Mouse (Mus musculus) cerebellum, adult 9-11 months (tissue): ENCODE measurements around the gene Acot4.
"Not testable (repeated sequence)": the region's sequence is repeated elsewhere in the genome, so short reads cannot be mapped to it uniquely, and the experiment has no call there.

Experiments
- DNase-seq: peaks from one replicate; pipeline ENCODE4 v3.0.0; 2022

Acot4 gene

GRCm38 (mm10) chr12:84084581-84084980 lies 46.4 kb downstream of the Acot4 start:
- no peak for DNase-seq

GRCm38 (mm10) chr12:84094666-84095065 lies 56.5 kb downstream of the Acot4 start:
- DNase-seq = not testable (repeated sequence)
